Mouse (Mus musculus) heart, embryonic 15.5 days (tissue): ENCODE results near the gene Unkl. TPM values are rescaled to one million over a fixed set of nuclear protein-coding genes. Genes with fewer than 3 reads are reported as not detected.

Experiments used
- ATAC-seq: fragments of 200-750 bp; cut with Nextera tagmentation; replicated peaks from 2 replicates; pipeline ENCODE4 v1.8.0; 2017; ENCODE audit warnings: low read depth, moderate TSS enrichment; ENCODE audit not compliant: insufficient number of reproducible peaks, insufficient read depth, low FRiP score
- H3K27ac ChIP-seq: fragments of 300-500 bp; sonication (generic); 2 replicates; pipeline ENCODE4 v1.5.1; 2015; ENCODE audit warnings: mild to moderate bottlenecking, inconsistent platforms
- H3K27me3 ChIP-seq: fragments of 300-500 bp; sonication (generic); 2 replicates; pipeline ENCODE4 v1.6.1; 2015; ENCODE audit warnings: inconsistent platforms
- H3K36me3 ChIP-seq: fragments of 300-500 bp; sonication (generic); 2 replicates; pipeline ENCODE4 v1.6.1; 2015; ENCODE audit warnings: mild to moderate bottlenecking, inconsistent platforms
- H3K4me1 ChIP-seq: fragments of 300-500 bp; sonication (generic); replicated peaks from 2 replicates; pipeline ENCODE4 v1.6.1; 2015; ENCODE audit warnings: inconsistent platforms
- H3K4me2 ChIP-seq: fragments of 300-500 bp; sonication (generic); 2 replicates; pipeline ENCODE4 v1.6.1; 2015; ENCODE audit warnings: inconsistent platforms, mild to moderate bottlenecking, moderate library complexity
- H3K4me3 ChIP-seq: fragments of 300-500 bp; sonication (generic); 2 replicates; pipeline ENCODE4 v1.5.1; 2015; ENCODE audit warnings: mild to moderate bottlenecking, inconsistent platforms
- H3K9ac ChIP-seq: fragments of 300-500 bp; sonication (generic); 2 replicates; pipeline ENCODE4 v1.6.1; 2015; ENCODE audit warnings: mild to moderate bottlenecking, inconsistent platforms
- H3K9me3 ChIP-seq: fragments of 300-500 bp; sonication (generic); replicated peaks from 2 replicates; pipeline ENCODE4 v1.6.1; 2016; ENCODE audit warnings: inconsistent platforms
- WGBS: fragments of 180-500 bp; shearing (Covaris S2); methylation state at CpG from one replicate; pipeline ENCODE4 v1.1.7; 2015; ENCODE audit warnings: mixed read lengths; 5-methylcytosine and 5-hydroxymethylcytosine counted together
- polyA plus RNA-seq: library from polyadenylated mRNA; unstranded; fragments of >200 nt; fragmentation: Nextera tagmentation; extraction: Ambion mirVana; gene quantifications from 2 replicates; pipeline ENCODE4 v1.2.1, GENCODE M21; 2015

Unkl gene
- polyA plus RNA-seq, 1 experiment from 2014 or later = 4.6 TPM

- whole genome bisulfite sequencing = under 1% methylated on average over 50 of the region's 50 CpGs
- peaks cover 18% of the 10 kb centered on the region for H3K4me1 ChIP-seq
- peak within 1 kb of the TSS; percentile 79 for H3K4me3 ChIP-seq
Measured at GRCm38 (mm10) chr17:25184129-25184691, 4.0 kb upstream of the Unkl start, which contains the start of gene BC003965. TSS of gene BC003965 (plus strand) at chr17:25184554.

GRCm38 (mm10) chr17:25184961-25185360 is 3.2 kb upstream of the Unkl start:
- H3K9ac ChIP-seq = peak overlapping the region; percentile 83
- no peaks in the 10 kb centered on the region for H3K36me3 ChIP-seq
- H3K4me3 ChIP-seq = peak overlapping the region; percentile 79
- H3K9me3 ChIP-seq = no peaks in the 10 kb centered on the region
- WGBS = 6% methylated on average over 17 of the region's 17 CpGs
- no peak for ATAC-seq
- H3K27ac ChIP-seq = peak overlapping the region; percentile 90
- H3K4me2 ChIP-seq = peak overlapping the region; percentile 98
- peaks cover 4% of the 10 kb centered on the region; the same call in 1 of the 2 replicates for H3K27me3 ChIP-seq
- H3K4me1 ChIP-seq = peaks cover 26% of the 10 kb centered on the region

More at GRCm38 (mm10) chr17:25184129-25184691, 4.0 kb upstream of the Unkl start, which contains the start of gene BC003965:
- Histone ChIP-seq H3K36me3 (no peaks in the 10 kb centered on the region), H3K27ac (peak within 1 kb of the TSS; percentile 90), H3K9me3 (no peaks in the 10 kb centered on the region), H3K9ac (peak within 1 kb of the TSS; percentile 83), H3K27me3 (peaks cover 4% of the 10 kb centered on the region; the same call in 1 of the 2 replicates), H3K4me2 (peak within 1 kb of the TSS; percentile 98)
- peak; percentile 76 for ATAC-seq

DNA sequence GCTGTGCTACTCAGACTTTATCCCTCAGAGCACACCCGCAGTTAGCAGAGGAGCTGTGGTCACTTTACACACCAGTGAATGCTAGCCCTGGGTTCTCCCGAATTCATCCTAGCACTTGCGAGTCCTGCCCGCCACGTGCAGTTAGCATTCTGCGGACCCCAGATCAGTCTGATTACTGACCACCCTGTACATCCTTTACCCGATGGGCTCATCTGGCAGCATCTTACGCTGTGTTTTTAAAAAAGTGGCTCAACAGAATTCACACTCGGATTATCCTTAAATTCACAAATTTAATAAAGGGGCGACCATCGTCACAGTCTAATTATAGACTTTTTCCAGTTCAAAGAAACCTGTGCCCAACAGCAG is 430 bp upstream of the Unkl start:
- Histone ChIP-seq H3K27me3 (no peaks in the 10 kb centered on the region), H3K9ac (peak overlapping the region; percentile 91), H3K4me3 (peak overlapping the region; percentile 91), H3K4me2 (peak overlapping the region; percentile 84), H3K27ac (peak overlapping the region; percentile 84), H3K9me3 (no peaks in the 10 kb centered on the region), H3K4me1 (peaks cover 26% of the 10 kb centered on the region), H3K36me3 (peaks cover 16% of the 10 kb centered on the region; the same call in 1 of the 2 replicates)
- ATAC-seq = no peak
- WGBS = 6% methylated on average over 11 of the region's 11 CpGs

DNA sequence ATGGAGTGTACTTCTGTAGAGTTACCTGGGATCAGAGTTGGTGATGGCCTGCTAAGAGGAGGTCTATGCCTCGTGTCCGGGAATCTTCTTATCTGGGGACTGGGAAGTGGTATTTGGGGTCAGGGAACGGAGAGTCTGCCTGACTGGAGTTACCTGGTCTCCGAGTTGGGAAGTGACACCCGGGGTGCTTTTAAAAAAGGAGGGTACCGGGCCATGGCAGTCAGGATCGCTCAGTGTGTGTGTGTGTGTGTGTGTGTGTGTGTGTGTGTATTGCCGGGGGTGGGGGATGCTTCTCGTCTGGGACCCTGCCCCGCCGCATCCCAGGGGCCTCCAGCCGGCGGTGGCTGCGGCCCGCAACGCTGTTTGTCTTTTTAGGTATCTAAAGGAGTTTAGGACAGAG is 894 bp downstream of the Unkl start:
- H3K27me3 ChIP-seq = no peaks in the 10 kb centered on the region
- no peak for ATAC-seq
- peak overlapping the region; percentile 84; the same call in 1 of the 2 replicates for H3K27ac ChIP-seq
- H3K4me3 ChIP-seq = peak overlapping the region; percentile 91
- H3K9me3 ChIP-seq = no peaks in the 10 kb centered on the region
- peaks cover 16% of the 10 kb centered on the region; the same call in 1 of the 2 replicates for H3K36me3 ChIP-seq
- 4% methylated on average over 16 of the region's 16 CpGs for WGBS
- peaks cover 23% of the 10 kb centered on the region for H3K4me1 ChIP-seq
- H3K9ac ChIP-seq = peak overlapping the region; percentile 91
- peak overlapping the region; percentile 84 for H3K4me2 ChIP-seq

DNA sequence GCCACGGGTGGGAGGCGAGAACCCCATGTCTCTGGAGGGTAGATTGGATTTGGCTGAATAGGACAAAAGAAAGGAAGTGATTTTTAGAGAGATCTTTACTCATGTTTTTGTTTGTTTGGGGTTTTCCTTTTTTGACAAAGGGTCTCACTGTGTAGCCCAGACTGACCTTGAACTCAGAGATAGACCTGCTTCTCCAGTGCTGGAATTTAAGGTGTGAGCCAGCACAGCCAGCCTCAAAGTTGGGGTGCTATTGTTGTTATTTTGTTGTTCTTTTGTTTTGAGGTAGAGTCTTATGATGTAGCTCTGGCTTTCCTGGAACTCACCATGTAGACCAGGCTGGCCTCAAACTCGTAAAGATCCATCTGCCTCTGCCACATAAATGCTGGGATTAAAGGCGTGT is 14.2 kb downstream of the Unkl start:
- H3K4me2 ChIP-seq = no peak overlapping the region
- no peak overlapping the region for H3K4me3 ChIP-seq
- no peak overlapping the region for H3K9ac ChIP-seq
- peaks cover 57% of the 10 kb centered on the region for H3K36me3 ChIP-seq
- H3K9me3 ChIP-seq = no peaks in the 10 kb centered on the region
- no peak overlapping the region for H3K27ac ChIP-seq
- H3K4me1 ChIP-seq = no peaks in the 10 kb centered on the region
- no peak for ATAC-seq
- 90% methylated on average over 4 of the region's 4 CpGs for WGBS
- no peaks in the 10 kb centered on the region for H3K27me3 ChIP-seq

DNA sequence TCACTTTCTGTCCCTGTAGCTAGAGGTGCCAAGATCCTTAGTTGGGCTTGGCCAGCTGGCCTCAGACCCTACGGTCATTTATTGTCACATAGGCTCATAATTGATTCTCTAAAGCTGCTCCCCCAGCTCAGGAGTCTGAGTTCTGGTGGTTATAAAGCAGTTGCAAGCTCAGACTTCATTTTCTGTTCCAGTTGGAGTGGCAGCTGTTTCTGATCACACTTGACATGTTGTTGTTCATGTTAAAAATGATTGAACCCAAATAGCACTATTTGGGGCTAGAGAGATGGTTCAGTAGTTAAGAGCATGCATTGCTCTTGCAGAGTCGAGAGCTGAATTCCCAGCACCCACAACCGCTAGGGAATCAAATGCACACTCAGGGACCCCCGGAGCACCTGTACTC is 21.8 kb downstream of the Unkl start:
- no peaks in the 10 kb centered on the region for H3K27me3 ChIP-seq
- H3K4me1 ChIP-seq = no peaks in the 10 kb centered on the region
- H3K9ac ChIP-seq = no peak overlapping the region
- 91% methylated on average over 4 of the region's 4 CpGs for WGBS
- H3K9me3 ChIP-seq = no peaks in the 10 kb centered on the region
- no peak overlapping the region for H3K4me2 ChIP-seq
- H3K27ac ChIP-seq = no peak overlapping the region
- H3K4me3 ChIP-seq = no peak overlapping the region
- peaks cover 69% of the 10 kb centered on the region for H3K36me3 ChIP-seq
- ATAC-seq = no peak

- Histone ChIP-seq H3K4me2 (no peak overlapping the region), H3K36me3 (peaks cover 68% of the 10 kb centered on the region), H3K27ac (no peak overlapping the region), H3K4me3 (no peak overlapping the region), H3K9ac (no peak overlapping the region), H3K4me1 (no peaks in the 10 kb centered on the region), H3K9me3 (no peaks in the 10 kb centered on the region), H3K27me3 (no peaks in the 10 kb centered on the region)
- ATAC-seq = no peak
- 71% methylated on average over 15 of the region's 15 CpGs for WGBS
Measured at GRCm38 (mm10) chr17:25210680-25211466, 22.7 kb downstream of the Unkl start.

GRCm38 (mm10) chr17:25211705-25212104 is 23.5 kb downstream of the Unkl start:
- H3K27me3 ChIP-seq = no peaks in the 10 kb centered on the region
- H3K9me3 ChIP-seq = no peaks in the 10 kb centered on the region
- no peaks in the 10 kb centered on the region for H3K4me1 ChIP-seq
- no peak overlapping the region for H3K4me3 ChIP-seq
- no peak overlapping the region for H3K27ac ChIP-seq
- peaks cover 70% of the 10 kb centered on the region for H3K36me3 ChIP-seq
- WGBS = 57% methylated on average over 4 of the region's 4 CpGs
- no peak overlapping the region for H3K4me2 ChIP-seq
- H3K9ac ChIP-seq = no peak overlapping the region
- ATAC-seq = no peak

GRCm38 (mm10) chr17:25215431-25215830 is 27.2 kb downstream of the Unkl start:
- Histone ChIP-seq H3K4me3 (no peak overlapping the region), H3K36me3 (peaks cover 74% of the 10 kb centered on the region), H3K4me2 (no peak overlapping the region), H3K27me3 (no peaks in the 10 kb centered on the region), H3K4me1 (no peaks in the 10 kb centered on the region), H3K27ac (no peak overlapping the region), H3K9me3 (no peaks in the 10 kb centered on the region), H3K9ac (no peak overlapping the region)
- no peak for ATAC-seq
- WGBS = 87% methylated on average over 3 of the region's 3 CpGs

DNA sequence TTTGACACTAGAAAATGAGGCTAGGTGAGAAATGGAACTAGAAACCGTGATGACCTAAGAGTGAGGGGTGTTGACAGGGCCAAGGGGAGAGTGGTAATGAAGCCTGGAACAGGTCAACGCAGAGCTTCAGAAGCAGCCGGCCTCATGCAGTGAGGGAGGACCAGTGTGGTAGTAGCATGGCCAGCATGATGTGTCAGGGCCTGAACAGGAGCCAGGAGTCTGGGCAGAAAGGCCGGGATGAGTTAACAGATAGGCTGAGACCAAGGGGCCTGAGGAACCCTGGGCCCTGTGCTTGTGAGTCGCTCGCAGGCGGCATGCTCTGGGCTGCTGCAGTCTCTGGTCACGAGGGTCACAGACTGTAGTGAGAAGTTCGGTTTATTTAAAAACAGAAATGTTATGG is 30.8 kb downstream of the Unkl start:
- 78% methylated on average over 9 of the region's 9 CpGs for WGBS
- ATAC-seq = no peak
- Histone ChIP-seq H3K9ac (no peak overlapping the region), H3K9me3 (no peaks in the 10 kb centered on the region), H3K27me3 (no peaks in the 10 kb centered on the region), H3K4me1 (peaks cover 12% of the 10 kb centered on the region), H3K4me2 (no peak overlapping the region), H3K4me3 (no peak overlapping the region), H3K27ac (no peak overlapping the region), H3K36me3 (peaks cover 48% of the 10 kb centered on the region)

DNA sequence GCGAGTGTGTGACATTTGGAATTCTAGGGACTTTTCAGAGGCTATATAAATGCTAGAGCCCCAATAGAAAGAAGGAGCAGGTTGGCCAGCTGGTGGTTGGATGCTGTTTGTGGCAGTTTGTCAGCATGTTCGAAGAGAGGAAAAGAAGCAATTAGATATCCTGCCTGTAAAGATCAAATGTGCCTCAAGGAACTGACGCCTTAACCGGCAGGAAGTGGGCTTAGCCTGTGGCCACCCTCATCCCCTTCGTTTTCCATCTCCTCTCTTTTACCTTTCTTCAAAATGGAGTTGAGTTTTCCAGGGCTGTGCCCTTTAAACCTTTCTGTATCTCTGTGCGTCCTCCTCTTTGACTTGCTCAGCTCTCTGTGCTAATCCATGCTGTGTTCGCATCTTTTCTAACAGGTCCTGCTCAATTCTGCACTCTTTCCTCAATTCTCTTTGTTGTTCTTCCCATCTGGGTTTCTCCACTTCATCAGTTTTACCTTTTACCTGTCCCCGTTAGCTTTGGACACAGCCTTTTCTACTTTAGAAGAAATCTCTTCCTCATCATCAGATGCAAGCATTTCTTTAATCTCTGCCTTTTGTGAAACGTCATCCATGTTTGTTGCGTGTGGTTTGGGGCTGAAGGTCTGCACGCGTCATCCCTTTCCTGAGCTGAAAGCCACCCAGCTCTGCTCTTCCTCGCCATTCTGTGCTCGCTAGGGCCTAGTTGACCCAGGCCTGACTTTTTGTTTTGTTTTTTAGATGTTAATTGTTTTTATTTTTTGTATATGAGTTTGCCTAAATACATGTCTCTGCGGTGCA is 31.5 kb downstream of the Unkl start:
- ATAC-seq = no peak
- 90% methylated on average over 15 of the region's 15 CpGs for WGBS
- H3K9me3 ChIP-seq = no peaks in the 10 kb centered on the region
- H3K4me1 ChIP-seq = peaks cover 12% of the 10 kb centered on the region
- no peak overlapping the region for H3K4me3 ChIP-seq
- H3K27me3 ChIP-seq = no peaks in the 10 kb centered on the region
- H3K36me3 ChIP-seq = peaks cover 41% of the 10 kb centered on the region
- no peak overlapping the region for H3K4me2 ChIP-seq
- no peak overlapping the region for H3K27ac ChIP-seq
- no peak overlapping the region for H3K9ac ChIP-seq
